Mouse (Mus musculus) adrenal gland, adult (tissue): ENCODE data around the gene Rexo4.

Source experiments
- DNase-seq, 2 experiments: peaks; one replicate each; pipeline ENCODE4 v3.0.0; 2022 to 2023; ENCODE audit warnings: low spot score in 1 of 2; ENCODE audit not compliant: inconsistent age in 2 of 2

Gene Rexo4

GRCm38 (mm10) chr2:26910994-26911765 is 53.0 kb downstream of the Rexo4 start:
- peak in 1 of 2 experiments; percentile 76 for DNase-seq

- DNase-seq, result peak; percentile 99 to 100
These were observed 53.8 kb downstream of the Rexo4 start, which contains the start of the genes Med22 and Rpl7a for GRCm38 (mm10) chr2:26910124-26910993. Gene Med22, minus strand, starts transcription at chr2:26910677. Gene Rpl7a, plus strand, starts transcription at chr2:26910764.

GRCm38 (mm10) chr2:26909387-26909784 is 54.8 kb downstream of the Rexo4 start:
- peak in 1 of 2 experiments; percentile 38 for DNase-seq

GRCm38 (mm10) chr2:26908710-26909386 is 55.3 kb downstream of the Rexo4 start:
- peak; percentile 15 to 50 for DNase-seq

- peak; percentile 69 to 83 for DNase-seq
These were observed 57.1 kb downstream of the Rexo4 start for GRCm38 (mm10) chr2:26907109-26907508.

- no peak for DNase-seq
These were observed 57.8 kb downstream of the Rexo4 start for GRCm38 (mm10) chr2:26906431-26906830.

GRCm38 (mm10) chr2:26905936-26906335 is 58.2 kb downstream of the Rexo4 start:
- peak in 1 of 2 experiments; percentile 6 for DNase-seq
